Mouse (Mus musculus) CH12.LX (cell line): ENCODE data around the gene 1110002E22Rik. TPM values are rescaled to one million over a fixed set of nuclear protein-coding genes. Genes with fewer than 3 reads are reported as not detected.

Source experiments
- DNase-seq: peaks from one replicate; pipeline ENCODE4 v3.0.0-alpha.2; 2013; ENCODE audit errors: extremely low read depth
- H3K27ac ChIP-seq: 2 replicates; pipeline ENCODE4 v1.5.1; 2012; ENCODE audit warnings: low read depth, mild to moderate bottlenecking, control low read depth, moderate library complexity; ENCODE audit not compliant: insufficient read depth
- H3K27me3 ChIP-seq: replicated peaks from 2 replicates; pipeline ENCODE3; 2012; ENCODE audit warnings: inconsistent platforms
- H3K36me3 ChIP-seq, 2 experiments: replicated peaks in 1 of 2; 2 replicates each; pipeline versions ENCODE3 to v1.6.1; 2012; ENCODE audit warnings: inconsistent platforms in 1 of 2, low read length in 1 of 2, mild to moderate bottlenecking in 1 of 2, mixed read lengths in 1 of 2, moderate library complexity in 1 of 2; ENCODE audit not compliant: control insufficient read depth in 1 of 2, insufficient read depth in 1 of 2
- H3K4me1 ChIP-seq, 2 experiments: 2 replicates each; pipeline ENCODE4 v1.6.1; 2012; ENCODE audit warnings: inconsistent platforms in 1 of 2, moderate library complexity in 1 of 2; ENCODE audit not compliant: insufficient read depth in 2 of 2, control insufficient read depth in 1 of 2
- H3K4me2 ChIP-seq: 2 replicates; pipeline ENCODE4 v1.6.1; 2012; ENCODE audit warnings: low read depth, mild to moderate bottlenecking, control low read depth; ENCODE audit not compliant: poor library complexity, insufficient read depth, severe bottlenecking
- H3K4me3 ChIP-seq, 3 experiments: fragments of 150-350 bp in 1 of 3; sonication (generic) in 1 of 3; replicated peaks in 1 of 3; 2 replicates each; pipeline versions ENCODE3 to v1.5.1; 2011 to 2012; ENCODE audit warnings: low read depth in 2 of 3, low read length in 2 of 3, mild to moderate bottlenecking in 2 of 3, moderate library complexity in 2 of 3, control low read depth in 1 of 3, improper control_type of control experiment in 1 of 3, inconsistent platforms in 1 of 3, mixed read lengths in 1 of 3; ENCODE audit not compliant: poor library complexity in 1 of 3
- H3K79me2 ChIP-seq: replicated peaks from 2 replicates; pipeline ENCODE4 v1.6.1; 2012; ENCODE audit warnings: mild to moderate bottlenecking, moderate library complexity; ENCODE audit not compliant: control insufficient read depth, poor library complexity, insufficient read depth, severe bottlenecking; ENCODE audit errors: extremely low read depth
- H3K9ac ChIP-seq: 2 replicates; pipeline ENCODE4 v1.6.1; 2012; ENCODE audit warnings: low read depth, mild to moderate bottlenecking, control low read depth, moderate library complexity; ENCODE audit not compliant: insufficient read depth
- H3K9me3 ChIP-seq: replicated peaks from 2 replicates; pipeline ENCODE3; 2012; ENCODE audit warnings: low read length, inconsistent platforms, mixed read lengths
- BHLHE40 ChIP-seq: IDR thresholded peaks from 2 replicates; pipeline ENCODE4 v1.6.1; 2011; ENCODE audit warnings: mild to moderate bottlenecking, low read depth, low read length, improper control_type of control experiment
- CHD1 ChIP-seq: IDR thresholded peaks from 2 replicates; pipeline ENCODE4 v1.6.1; 2012; ENCODE audit warnings: low read depth, low read length, improper control_type of control experiment, inconsistent platforms
- CTCF ChIP-seq, 2 experiments: IDR thresholded peaks in 1 of 2; conservative IDR thresholded peaks in 1 of 2; 2 replicates each; pipeline ENCODE4 v1.5.1; 2011 to 2012; ENCODE audit warnings: low read depth in 2 of 2, low read length in 2 of 2, improper control_type of control experiment in 1 of 2, inconsistent platforms in 1 of 2, mild to moderate bottlenecking in 1 of 2, moderate library complexity in 1 of 2
- E2F4 ChIP-seq: IDR thresholded peaks from 2 replicates; pipeline ENCODE4 v1.6.1; 2011; ENCODE audit warnings: low read depth, low read length, improper control_type of control experiment; ENCODE audit not compliant: insufficient replicate concordance
- ELF1 ChIP-seq: IDR thresholded peaks from 2 replicates; pipeline ENCODE4 v1.6.1; 2014; ENCODE audit warnings: low read depth, mild to moderate bottlenecking, inconsistent platforms, low read length, improper control_type of control experiment
- ETS1 ChIP-seq: conservative IDR thresholded peaks from 2 replicates; pipeline ENCODE4 v1.6.1; 2012; ENCODE audit warnings: low read depth, mild to moderate bottlenecking, inconsistent platforms, low read length, improper control_type of control experiment, moderate library complexity
- GABPA ChIP-seq: IDR thresholded peaks from 2 replicates; pipeline ENCODE4 v1.6.1; 2012; ENCODE audit warnings: low read depth, low read length, improper control_type of control experiment, inconsistent platforms; ENCODE audit not compliant: insufficient replicate concordance
- JUN ChIP-seq: IDR thresholded peaks from 2 replicates; pipeline ENCODE4 v1.6.1; 2011; ENCODE audit warnings: low read depth, mild to moderate bottlenecking, low read length, improper control_type of control experiment, moderate library complexity; ENCODE audit not compliant: insufficient read depth
- JUND ChIP-seq: conservative IDR thresholded peaks from 2 replicates; pipeline ENCODE4 v1.6.1; 2011; ENCODE audit warnings: low read depth, low read length, improper control_type of control experiment
- KAT2A ChIP-seq: IDR thresholded peaks from 2 replicates; pipeline ENCODE4 v1.6.1; 2012; ENCODE audit warnings: low read length, improper control_type of control experiment, inconsistent platforms; ENCODE audit not compliant: insufficient replicate concordance
- MAZ ChIP-seq: IDR thresholded peaks from 2 replicates; pipeline ENCODE4 v1.6.1; 2012; ENCODE audit warnings: low read depth, mild to moderate bottlenecking, inconsistent platforms, low read length, improper control_type of control experiment, moderate library complexity
- MEF2A ChIP-seq: IDR thresholded peaks from 2 replicates; pipeline ENCODE4 v1.6.1; 2014; ENCODE audit warnings: low read depth, mild to moderate bottlenecking, inconsistent platforms, low read length, improper control_type of control experiment, borderline replicate concordance
- MXI1 ChIP-seq: IDR thresholded peaks from 2 replicates; pipeline ENCODE4 v1.6.1; 2011; ENCODE audit warnings: mild to moderate bottlenecking, low read depth, low read length, improper control_type of control experiment
- MYC ChIP-seq: IDR thresholded peaks from 2 replicates; pipeline ENCODE4 v1.6.1; 2011; ENCODE audit warnings: low read depth, mild to moderate bottlenecking, improper control_type of control experiment, low read length
- NELFE ChIP-seq: IDR thresholded peaks from 2 replicates; pipeline ENCODE4 v1.6.1; 2011; ENCODE audit warnings: low read depth, low read length, improper control_type of control experiment
- NRF1 ChIP-seq: IDR thresholded peaks from 2 replicates; pipeline ENCODE4 v1.6.1; 2014; ENCODE audit warnings: low read depth, mild to moderate bottlenecking, inconsistent platforms, low read length, improper control_type of control experiment, moderate library complexity
- POLR2A ChIP-seq: IDR thresholded peaks from 2 replicates; pipeline ENCODE4 v1.6.1; 2011; ENCODE audit warnings: low read depth, mild to moderate bottlenecking, improper control_type of control experiment, low read length
- RCOR1 ChIP-seq: conservative IDR thresholded peaks from 2 replicates; pipeline ENCODE4 v1.6.1; 2012; ENCODE audit warnings: low read depth, mild to moderate bottlenecking, inconsistent platforms, low read length, improper control_type of control experiment
- SIN3A ChIP-seq: IDR thresholded peaks from 2 replicates; pipeline ENCODE4 v1.6.1; 2012; ENCODE audit warnings: low read length, improper control_type of control experiment, inconsistent platforms
- SMC3 ChIP-seq: IDR thresholded peaks from 2 replicates; pipeline ENCODE4 v1.6.1; 2011; ENCODE audit warnings: low read depth, low read length, improper control_type of control experiment
- TBP ChIP-seq: conservative IDR thresholded peaks from 2 replicates; pipeline ENCODE4 v1.6.1; 2011; ENCODE audit warnings: low read depth, low read length, improper control_type of control experiment
- UBTF ChIP-seq: IDR thresholded peaks from 2 replicates; pipeline ENCODE4 v1.6.1; 2012; ENCODE audit warnings: low read depth, mild to moderate bottlenecking, inconsistent platforms, low read length, improper control_type of control experiment, moderate library complexity
- USF1 ChIP-seq: IDR thresholded peaks from 2 replicates; pipeline ENCODE4 v1.6.1; 2014; ENCODE audit warnings: low read depth, mild to moderate bottlenecking, inconsistent platforms, low read length, improper control_type of control experiment
- ZC3H11A ChIP-seq: IDR thresholded peaks from 2 replicates; pipeline ENCODE4 v1.6.1; 2012; ENCODE audit warnings: low read depth, mild to moderate bottlenecking, inconsistent platforms, low read length, improper control_type of control experiment
- ZKSCAN1 ChIP-seq: IDR thresholded peaks from 2 replicates; pipeline ENCODE4 v1.6.1; 2012; ENCODE audit warnings: low read depth, inconsistent platforms, low read length, improper control_type of control experiment, borderline replicate concordance
- ZNF384 ChIP-seq: IDR thresholded peaks from 2 replicates; pipeline ENCODE4 v1.6.1; 2012; ENCODE audit warnings: low read depth, low read length, improper control_type of control experiment, inconsistent platforms
- dilution Hi-C: fragments of 300-500 bp; cut with MboI; formaldehyde crosslinking; loops from 2 replicates; pipeline ENCODE4 v1.14.3; 2020; ENCODE audit warnings: low sequenced_read_pairs; ENCODE audit not compliant: extremely low pct_unique_long_range_greater_than_20kb, extremely low pct_ligation_motif_present
- in situ Hi-C: fragments of 300-500 bp; cut with MboI; formaldehyde crosslinking; loops from 3 replicates; pipeline ENCODE4 v1.14.3; 2019; ENCODE audit warnings: low sequenced_read_pairs, low pct_ligation_motif_present, low pct_unique_long_range_greater_than_20kb, mixed read lengths
- polyA plus RNA-seq: library from polyadenylated mRNA; unstranded; fragments of >175 nt; gene quantifications from 2 replicates; pipeline ENCODE4 v1.2.1, GENCODE M21; 2012; ENCODE audit warnings: low read depth; ENCODE audit not compliant: insufficient read length
- total RNA-seq, 2 experiments: library from RNA; depleted of rRNA; stranded (reverse); fragments of 300-350 nt in 1 of 2; fragments of >200 nt in 1 of 2; gene quantifications; 2 replicates each; pipeline ENCODE4 v1.2.3; 2012 to 2014

The 1110002E22Rik gene
- total and polyA plus RNA-seq, 3 experiments: 0.66 to 2.3 (median 2.0) TPM

- TF ChIP-seq MEF2A (peak; percentile 98), ETS1 (peak; percentile 84)
- TF ChIP-seq, all 38 proteins: peak for 11
Measured at GRCm38 (mm10) chr3:138041591-138042301, 23.1 kb upstream of the 1110002E22Rik start (continued).

- in situ Hi-C loops: no loop called here
- no peaks in the 10 kb centered on the region for H3K79me2 ChIP-seq
- H3K9ac ChIP-seq: no peak overlapping the region
- H3K27ac ChIP-seq: no peak overlapping the region
- H3K9me3 ChIP-seq: no peaks in the 10 kb centered on the region
- no peaks in the 10 kb centered on the region for H3K27me3 ChIP-seq
- H3K36me3 ChIP-seq: no peaks in the 10 kb centered on the region
- no peak for DNase-seq
- H3K4me1 ChIP-seq: peaks cover 9 to 26% of the 10 kb centered on the region in 2 experiments
- dilution Hi-C loops: no loop called here
- H3K4me3 ChIP-seq: no peak overlapping the region
- no peak overlapping the region for H3K4me2 ChIP-seq
- TF ChIP-seq JUND (no peak), ELF1 (no peak), USF1 (no peak), TBP (no peak), MXI1 (no peak), ETS1 (no peak), UBTF (no peak), RCOR1 (no peak), KAT2A (no peak), ZC3H11A (no peak), BHLHE40 (no peak), NELFE (no peak)
Measured at GRCm38 (mm10) chr3:138043316-138043715, 21.5 kb upstream of the 1110002E22Rik start.

GRCm38 (mm10) chr3:138049555-138049954 is 15.3 kb upstream of the 1110002E22Rik start:
- no peak overlapping the region for H3K27ac ChIP-seq
- dilution Hi-C loops: no loop called here

More at GRCm38 (mm10) chr3:138049555-138049954, 15.3 kb upstream of the 1110002E22Rik start:
- Histone ChIP-seq H3K4me2 (no peak overlapping the region), H3K4me3 (no peak overlapping the region), H3K27me3 (no peaks in the 10 kb centered on the region), H3K79me2 (no peaks in the 10 kb centered on the region), H3K4me1 (peaks cover 0 to 10% of the 10 kb centered on the region in 2 experiments; a peak in 2 of 4 replicates), H3K36me3 (no peaks in the 10 kb centered on the region), H3K9ac (no peak overlapping the region), H3K9me3 (no peaks in the 10 kb centered on the region)
- in situ Hi-C loops: no loop called here
- no peak for DNase-seq
- no peak for TF ChIP-seq RCOR1
- TF ChIP-seq SMC3: no peak
- no peak for TF ChIP-seq ZNF384
- no peak for TF ChIP-seq ETS1
- no peak for TF ChIP-seq BHLHE40
- TF ChIP-seq GABPA: no peak
- TF ChIP-seq POLR2A: no peak
- no peak for TF ChIP-seq ZC3H11A
- TF ChIP-seq NRF1: no peak
- no peak for TF ChIP-seq JUN
- TF ChIP-seq MYC: no peak
- TF ChIP-seq CTCF (conservative IDR thresholded peaks at IDR 0.05 in 1 of 2, IDR thresholded peaks at IDR 0.05 in 1 of 2; ENCODE audit: low read depth in 2 of 2, low read length in 2 of 2): no peak
- TF ChIP-seq MXI1: no peak
- no peak for TF ChIP-seq CHD1
- no peak for TF ChIP-seq JUND
- TF ChIP-seq SIN3A: no peak
- TF ChIP-seq MAZ: no peak
- TF ChIP-seq E2F4: no peak
- no peak for TF ChIP-seq ZKSCAN1
- no peak for TF ChIP-seq UBTF
